Mouse (Mus musculus) retina, postnatal 7 days (tissue): ENCODE results near the gene Zfp616.

ENCODE experiments used
- DNase-seq: peaks from one replicate; pipeline ENCODE4 v3.0.0-alpha.2; 2012; ENCODE audit warnings: low read depth, low spot score

Zfp616 gene

GRCm38 (mm10) chr11:74069655-74070054 is at the start of gene Zfp616:
TSS of gene Zfp616 (plus strand) at chr11:74069955.
- DNase-seq, result no peak

GRCm38 (mm10) chr11:74051347-74051746 is 18.4 kb upstream of the Zfp616 start:
- DNase-seq, result no peak

- no peak for DNase-seq
Observed at GRCm38 (mm10) chr11:74056451-74056850, 13.3 kb upstream of the Zfp616 start, which contains the start of the genes Olfr139 and Olfr399. TSS of gene Olfr139 (minus strand) at chr11:74056551. TSS of gene Olfr399 (minus strand) at chr11:74056615.

- no peak for DNase-seq
Observed at GRCm38 (mm10) chr11:74100724-74101123, 31.0 kb downstream of the Zfp616 start.

- DNase-seq, result no peak
Observed at GRCm38 (mm10) chr11:74101507-74101906, 31.8 kb downstream of the Zfp616 start.

- no peak for DNase-seq
Observed at GRCm38 (mm10) chr11:74105066-74105465, 35.3 kb downstream of the Zfp616 start.

- no peak for DNase-seq
Observed at GRCm38 (mm10) chr11:74113412-74113811, 43.7 kb downstream of the Zfp616 start, which contains the start of gene Olfr401. TSS of gene Olfr401 (plus strand) at chr11:74113712.
